Comparison of ENCODE assay signal across 18 mouse cellular contexts in the genomic region with DNA sequence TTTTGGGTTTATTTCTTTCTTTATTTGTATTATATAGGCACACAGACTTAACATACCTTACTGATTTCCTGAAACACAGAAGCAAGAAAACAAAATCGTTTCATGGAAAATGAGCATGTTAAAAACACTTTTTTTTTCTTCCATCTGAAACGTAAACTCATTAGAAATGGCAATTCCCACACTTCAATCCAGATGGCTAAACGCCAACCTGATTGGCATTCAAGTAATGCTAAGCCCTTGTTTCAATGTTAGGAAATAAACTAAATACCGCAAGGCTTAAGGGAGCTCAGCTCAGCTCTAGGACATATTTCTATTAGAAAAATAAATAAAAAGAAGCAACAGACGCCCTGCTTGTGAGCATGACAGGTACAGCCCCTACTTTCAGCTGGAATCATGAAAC. TPM values are rescaled to one million over a fixed set of nuclear protein-coding genes. Genes with fewer than 3 reads are reported as not detected.
DNase-seq lines count a peak whose midpoint lies in the region; ATAC-seq and TF ChIP-seq lines count a peak whose summit lies in the region.
"Had no signal": no experiment of that assay in that cellular context is flagged by ENCODE, and none has a peak within 500 bp of the region (broad histone marks: within the 10 kb centered on the region; RNA-seq: fewer than 3 reads in every experiment).

No protein-coding gene starts in this region.

- no peak for TF ChIP-seq CTCF in layer of hippocampus, adult 2 months (conservative IDR thresholded peaks at IDR 0.05)

- no peaks in the 10 kb centered on the region for H3K27me3 ChIP-seq in heart, embryonic 16.5 days (ENCODE audit: control insufficient read depth, insufficient read depth, low read length)
- H3K27me3 ChIP-seq: CH12.LX; liver, embryonic 15.5 days; neural tube, embryonic 13.5 days had no signal

- no peak overlapping the region for H3K4me2 ChIP-seq in heart, embryonic 16.5 days (ENCODE audit: low read depth, low read length)
- H3K4me2 ChIP-seq: limb, embryonic 12.5 days; liver, embryonic 15.5 days; neural tube, embryonic 13.5 days had no signal

- 65% methylated on average over 5 of the region's 5 CpGs for WGBS in heart, embryonic 16.5 days

- peak overlapping the region; percentile 49 for H3K27ac ChIP-seq in heart, embryonic 16.5 days (ENCODE audit: low read length)
- peak overlapping the region; percentile 78 for H3K27ac ChIP-seq in layer of hippocampus, adult 2 months
- H3K27ac ChIP-seq: limb, embryonic 12.5 days; liver, embryonic 15.5 days; macrophage; neural tube, embryonic 13.5 days had no signal

- peak; percentile 30 for DNase-seq in adrenal gland, postnatal 14 days
- no peak for DNase-seq in adrenal gland, adult 2 months
- no peak for DNase-seq in heart, adult 8-10 months (ENCODE audit: low spot score)
- DNase-seq in layer of hippocampus, adult 2 months (ENCODE audit: low spot score in 2 of 2) = peak; percentile 53 to 55
- DNase-seq in layer of hippocampus, adult 9-10 months (ENCODE audit: low spot score) = no peak
- peak; percentile 25 for DNase-seq in adipocyte (ENCODE audit: low spot score)
- DNase-seq: cerebellum, adult 9-10 months; heart, postnatal 36 days; kidney, postnatal 36 days; right cerebral cortex, postnatal 4 days had no signal

- peaks cover 6% of the 10 kb centered on the region for H3K36me3 ChIP-seq in heart, embryonic 16.5 days (ENCODE audit: control insufficient read depth, insufficient read depth)
- H3K36me3 ChIP-seq: limb, embryonic 12.5 days; liver, embryonic 15.5 days; neural tube, embryonic 13.5 days had no signal

- H3K9me3 ChIP-seq in heart, embryonic 16.5 days (replicated peaks; ENCODE audit: control insufficient read depth, low read length) = peaks cover 6% of the 10 kb centered on the region
- H3K9me3 ChIP-seq: liver, embryonic 15.5 days; neural tube, embryonic 13.5 days had no signal

- H3K4me3 ChIP-seq in heart, embryonic 16.5 days (ENCODE audit: low read length) = no peak overlapping the region
- H3K4me3 ChIP-seq in layer of hippocampus, adult 2 months = no peak overlapping the region; the same call in 1 of the 2 replicates
- H3K4me3 ChIP-seq: limb, embryonic 12.5 days; liver, embryonic 15.5 days; neural tube, embryonic 13.5 days had no signal

- H3K4me1 ChIP-seq in heart, embryonic 16.5 days (ENCODE audit: control insufficient read depth, insufficient read depth, low read length) = peaks cover 13% of the 10 kb centered on the region
- H3K4me1 ChIP-seq: liver, embryonic 15.5 days had no signal

- no peak for ATAC-seq in heart, embryonic 16.5 days (replicated peaks; ENCODE audit: extremely low read depth, insufficient read depth, low FRiP score)
- ATAC-seq in megakaryocyte-erythroid progenitor cell, adult 5-6 weeks (replicated peaks; ENCODE audit: low FRiP score, low TSS enrichment, poor library complexity, severe bottlenecking) = no peak
- ATAC-seq: intestine, postnatal 0 days had no signal

- H3K9ac ChIP-seq in heart, embryonic 16.5 days (ENCODE audit: low read length) = no peak overlapping the region
- H3K9ac ChIP-seq: limb, embryonic 12.5 days; liver, embryonic 15.5 days; neural tube, embryonic 13.5 days had no signal

RNA-seq across cellular contexts. Expression of a gene that starts 32.1 kb away (rescaled TPM):
- total RNA-seq in adrenal gland, postnatal 14 days (2021) = 68.8 and 95.8 TPM in 2 replicates
- 10 to 100 TPM; 33.6 to 39.9 TPM for total RNA-seq in adrenal gland, adult 2 months (2021)
- polyA plus RNA-seq in adrenal gland, adult 2 months (2012; rRNA removed) = 15.8 and 20.5 TPM in 2 replicates
- polyA plus RNA-seq in heart, embryonic 16.5 days (2015; fragmentation: Nextera tagmentation; extraction: Ambion mirVana) = 72.6 and 76.3 TPM in 2 replicates
- total RNA-seq in heart, adult 8-10 months (2022) = 100 to 1,000 TPM; 450 to 472 (median 462) TPM
- 10 to 100 TPM; 85.1 to 86.0 TPM for total RNA-seq in layer of hippocampus, adult 2 months (2021)
- total RNA-seq in megakaryocyte-erythroid progenitor cell, adult 5-6 weeks (2014; fragmentation: Nextera tagmentation) = 9.2 and 10.9 TPM in 2 replicates
- total RNA-seq in megakaryocyte-erythroid progenitor cell, adult 5-6 weeks (2017) = 1.5 and 6.3 TPM in 2 replicates

Comparison
In these comparisons a context has a peak if more than half of its experiments do, and no peak if none do; other contexts are left out.
1. DNase-seq: peak in adrenal gland, postnatal 14 days (single experiment), layer of hippocampus, adult 2 months (2 of 2) and adipocyte (single experiment); none in adrenal gland, adult 2 months (single experiment), heart, adult 8-10 months (single experiment) and layer of hippocampus, adult 9-10 months (single experiment).